Mouse (Mus musculus): ENCODE results near the gene Rora.

DNA sequence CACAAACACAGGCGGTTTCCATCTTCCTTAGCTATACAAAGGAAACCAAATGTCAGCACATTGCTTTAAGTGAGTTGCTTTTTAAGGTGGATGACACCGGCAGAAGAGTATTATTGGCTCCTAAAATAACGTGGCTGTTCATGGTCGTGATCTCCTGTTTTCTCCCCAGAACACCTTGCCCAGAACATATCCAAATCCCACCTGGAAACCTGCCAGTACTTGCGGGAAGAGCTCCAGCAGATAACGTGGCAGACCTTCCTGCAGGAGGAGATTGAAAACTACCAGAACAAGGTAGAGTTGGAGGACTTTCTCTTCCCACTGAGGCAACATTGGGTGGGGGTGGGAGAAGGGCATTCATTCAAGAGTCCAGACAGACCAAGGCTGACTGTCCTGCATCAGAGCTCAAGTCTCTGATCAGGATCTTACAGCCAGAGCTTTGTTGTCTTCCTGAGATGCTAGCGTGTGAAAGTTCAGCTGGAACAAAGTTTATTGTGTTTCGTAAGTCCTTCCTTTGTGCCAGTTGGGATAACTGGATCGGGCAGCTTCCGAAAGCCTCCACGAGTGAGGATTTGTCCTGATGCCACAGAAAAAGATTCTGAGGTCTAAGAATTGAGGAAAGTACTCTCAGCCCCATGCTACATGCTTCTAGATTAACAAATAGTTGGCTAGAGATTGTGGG lies 717.6 kb downstream of the Rora start:
- TF ChIP-seq CTCF (IDR thresholded peaks at IDR 0.05; ENCODE audit: borderline replicate concordance, control insufficient read depth, extremely low read depth, insufficient read depth, low read length, poor library complexity): no peak
- TF ChIP-seq POLR2A (IDR thresholded peaks at IDR 0.05; ENCODE audit: control insufficient read depth, extremely low read depth, insufficient read depth, low read length, poor library complexity): no peak

Measured in thymus, adult 2 months (tissue).